Mouse (Mus musculus) gastrocnemius, adult 18-20 months (tissue): ENCODE measurements around the gene Tstd2. TPM values are rescaled to one million over a fixed set of nuclear protein-coding genes. Genes with fewer than 3 reads are reported as not detected.

ENCODE experiments used
- DNase-seq: peaks from one replicate; pipeline ENCODE4 v3.0.0; 2021; ENCODE audit warnings: low spot score
- long read RNA-seq, 2 experiments: library from polyadenylated mRNA; stranded (forward); transcript quantifications; one replicate each; pipeline ENCODE4 v2.0.0; 2021
- total RNA-seq, 2 experiments: library from RNA; stranded (reverse); gene quantifications; 2 replicates each; pipeline ENCODE4 v1.2.3; 2021

Gene Tstd2
- 10 to 100 TPM in 1 of 2 experiments, 1 to 10 TPM in 1; 9.6 to 10.2 TPM for total RNA-seq
- long read RNA-seq, experiment 1, transcript Tstd2-202 (10 exons, 3,726 nt): major isoform, 18 of 27 reads
- long read RNA-seq, experiment 1, partial matches to known transcripts: 0 of 27 reads
- long read RNA-seq, experiment 1, other reads (novel, unspliced or antisense): 8 of 27 reads
- long read RNA-seq, experiment 2, transcript Tstd2-202 (10 exons, 3,726 nt): major isoform, 5 of 14 reads
- long read RNA-seq, experiment 2, partial matches to known transcripts: 0 of 14 reads
- long read RNA-seq, experiment 2, other reads (novel, unspliced or antisense): 6 of 14 reads

DNA sequence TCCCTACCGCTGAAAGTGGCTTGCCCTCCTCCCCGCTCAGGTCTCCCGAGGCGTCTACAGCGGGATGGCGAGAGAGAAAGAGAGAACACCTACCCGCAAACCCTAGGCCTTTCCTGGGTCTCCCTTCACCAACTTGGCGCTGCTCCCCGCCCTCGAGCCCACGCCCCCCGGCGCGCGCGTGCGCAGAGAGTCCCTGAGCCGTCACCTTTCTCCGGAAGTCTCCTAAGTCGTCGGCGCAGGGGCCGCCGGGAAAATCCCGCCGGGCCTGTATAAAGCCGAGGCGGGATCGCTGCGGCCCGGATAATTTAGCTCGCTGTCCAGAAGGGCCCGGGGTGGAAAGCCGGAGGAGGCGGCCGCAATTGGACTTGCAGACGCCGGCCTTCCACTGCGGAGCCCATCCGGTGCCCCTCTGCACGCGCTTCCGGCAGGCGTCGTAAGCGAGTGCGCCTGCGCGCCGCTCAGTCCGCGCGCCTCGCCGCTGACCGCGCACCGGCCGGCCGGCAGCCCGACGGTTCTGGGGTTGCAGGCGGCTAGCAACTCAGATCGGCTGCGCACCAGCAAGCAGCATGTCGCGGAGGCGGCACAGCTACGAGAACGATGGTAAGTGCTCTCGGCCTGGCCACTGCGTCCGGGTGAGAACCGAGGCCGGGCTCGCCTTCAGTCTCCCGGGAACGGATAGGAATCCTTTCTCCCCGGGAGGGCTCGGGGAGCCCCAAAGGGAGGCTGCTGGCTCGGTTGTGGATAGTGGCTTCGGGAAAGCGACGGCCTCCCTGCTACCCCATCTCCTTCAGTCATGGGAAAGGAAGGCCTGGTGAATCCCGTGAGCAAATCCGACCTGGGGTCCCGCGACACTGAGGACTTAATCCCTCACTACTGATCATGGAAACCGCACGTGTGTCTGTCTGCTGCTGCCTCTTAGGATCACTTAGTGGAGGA is at the start of gene Tstd2, which contains the start of gene Ncbp1:
Tstd2 (minus strand) TSS at position 408 of the 936 bp plus-strand sequence.
Ncbp1 (plus strand) TSS at position 327 of the 936 bp plus-strand sequence.
- DNase-seq: peak; percentile 92

DNA sequence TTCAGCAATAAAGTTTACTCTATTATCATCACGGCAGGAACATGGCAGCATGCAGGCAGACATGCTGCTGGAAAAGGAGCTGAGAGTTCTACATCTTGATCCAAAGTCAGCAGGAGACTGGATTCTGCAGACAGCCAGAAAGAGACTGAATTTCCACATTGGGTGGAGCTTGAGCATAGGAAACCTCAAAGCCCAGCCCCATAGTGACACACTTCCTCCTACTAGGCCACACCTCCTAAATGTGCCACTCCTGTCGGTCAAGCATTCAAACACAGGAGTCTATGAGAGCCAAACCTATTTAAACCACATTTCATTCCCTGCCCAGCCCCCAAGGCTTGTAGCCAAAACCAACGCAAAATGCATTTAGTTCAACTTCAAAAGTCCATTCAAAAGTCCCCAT is 48.0 kb upstream of the Tstd2 start:
- DNase-seq: no peak

DNA sequence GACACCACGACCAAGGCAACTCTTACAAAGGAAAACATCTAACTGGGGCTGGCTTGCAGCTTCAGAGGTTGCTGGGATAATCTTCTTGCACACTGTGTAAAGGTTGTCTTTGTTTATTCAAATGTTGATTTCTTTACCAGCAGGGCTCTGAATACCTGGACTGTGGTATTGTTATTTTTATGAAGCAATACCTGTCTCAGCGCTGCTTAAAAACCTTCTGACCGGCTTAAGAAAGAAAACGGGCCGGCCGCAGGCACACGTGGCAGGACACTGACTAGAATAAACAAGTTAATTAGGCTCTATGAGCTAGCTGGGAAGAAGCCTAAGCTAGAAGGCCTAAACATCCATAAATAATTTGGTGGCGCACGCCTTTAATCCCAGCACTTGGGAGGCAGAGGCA is 47.4 kb upstream of the Tstd2 start:
- DNase-seq: no peak

DNA sequence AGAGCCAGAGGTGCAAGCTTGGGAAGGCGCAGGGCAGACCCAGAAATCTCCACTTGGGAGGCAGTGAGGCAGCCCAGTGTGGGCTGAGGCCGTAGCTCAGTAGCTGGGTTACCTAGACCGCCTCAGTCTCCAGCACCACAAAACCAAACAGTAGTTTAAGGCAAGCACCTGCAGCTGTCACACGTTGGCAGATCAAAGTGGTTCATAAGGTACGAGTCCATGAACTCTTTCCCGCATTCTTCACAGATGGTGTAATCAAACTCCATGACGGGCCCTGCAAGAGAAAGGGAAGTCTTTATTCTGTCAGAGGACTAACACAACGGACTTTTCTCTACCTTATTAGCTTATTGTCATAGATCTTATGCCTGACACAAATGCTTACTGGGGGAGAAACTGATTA is 46.9 kb upstream of the Tstd2 start:
- DNase-seq: no peak

DNA sequence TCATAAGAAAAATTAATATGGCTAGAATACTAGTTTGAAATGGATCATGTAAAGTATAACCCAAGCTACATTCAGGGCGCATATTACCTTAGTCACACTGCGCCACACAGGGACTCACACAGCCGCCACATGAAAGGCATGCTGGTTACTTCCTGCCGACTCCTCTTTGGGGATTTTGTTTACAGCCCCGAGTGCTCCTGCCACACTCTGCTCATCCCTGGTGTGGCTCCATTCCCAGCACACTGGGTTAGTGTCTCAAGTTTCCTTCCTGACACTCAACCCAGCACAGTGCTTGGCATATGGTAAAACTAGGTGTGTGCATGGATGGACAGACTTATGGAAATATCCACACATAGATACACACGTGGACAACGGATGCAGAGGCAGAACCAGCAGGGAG is 43.7 kb upstream of the Tstd2 start:
- DNase-seq: peak; percentile 67

DNA sequence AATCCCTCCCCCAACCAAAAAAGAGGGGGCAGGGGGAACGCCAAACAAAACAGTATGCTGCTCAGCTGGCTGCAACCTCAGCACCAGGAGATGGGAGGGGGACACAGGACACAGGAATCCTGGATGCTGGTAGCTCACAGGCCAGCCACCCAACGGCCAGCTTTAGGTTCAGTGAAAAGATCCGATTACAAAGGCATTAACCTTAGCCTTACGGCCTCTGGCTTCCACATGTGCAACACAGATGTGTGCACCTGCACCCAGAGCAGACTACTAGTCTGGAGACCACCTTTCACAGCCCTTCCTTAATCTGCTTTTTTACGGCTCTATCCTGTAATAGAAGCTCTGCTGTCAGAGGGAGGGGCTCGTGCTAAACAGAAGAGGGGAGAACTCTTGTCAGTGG is 42.7 kb upstream of the Tstd2 start:
- DNase-seq: no peak

DNA sequence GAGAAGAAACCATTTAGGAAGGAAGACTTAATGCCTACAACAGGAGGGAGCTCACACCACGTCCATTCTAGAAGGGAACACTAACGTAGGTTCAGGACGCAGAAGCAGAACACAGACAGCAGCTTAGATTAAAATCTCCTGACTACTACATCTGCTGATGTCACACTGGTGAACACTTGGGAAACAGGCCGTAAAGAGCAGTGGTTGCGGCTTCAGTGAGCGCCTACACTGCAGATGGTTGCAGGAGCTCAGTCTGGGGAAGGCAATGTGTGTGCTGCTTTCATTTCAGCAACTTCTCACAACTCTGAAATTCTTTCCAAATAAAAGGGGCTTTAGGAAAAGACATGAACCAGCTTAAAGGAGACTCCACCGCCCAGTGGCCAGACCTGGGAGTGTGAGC is 39.0 kb upstream of the Tstd2 start:
- no peak for DNase-seq

DNA sequence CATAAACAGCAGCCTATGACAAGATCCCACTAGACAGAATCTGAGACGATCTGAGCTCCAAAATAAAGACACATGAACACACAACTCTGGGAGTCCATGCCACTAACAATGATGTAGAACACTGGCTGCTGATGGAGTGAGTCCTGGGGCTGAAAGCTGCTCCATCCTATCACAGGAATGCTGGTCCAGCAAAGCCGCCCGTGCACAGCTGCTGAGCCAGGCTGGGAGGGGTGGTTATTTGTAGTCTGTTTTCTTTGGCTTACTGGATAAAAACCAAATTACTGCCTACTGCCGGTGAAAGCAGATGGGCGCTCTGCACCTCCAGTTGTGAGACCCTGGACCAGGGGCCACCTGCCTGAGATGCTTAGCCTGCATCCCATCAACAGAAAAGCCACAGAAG is 38.5 kb upstream of the Tstd2 start:
- DNase-seq: no peak

DNA sequence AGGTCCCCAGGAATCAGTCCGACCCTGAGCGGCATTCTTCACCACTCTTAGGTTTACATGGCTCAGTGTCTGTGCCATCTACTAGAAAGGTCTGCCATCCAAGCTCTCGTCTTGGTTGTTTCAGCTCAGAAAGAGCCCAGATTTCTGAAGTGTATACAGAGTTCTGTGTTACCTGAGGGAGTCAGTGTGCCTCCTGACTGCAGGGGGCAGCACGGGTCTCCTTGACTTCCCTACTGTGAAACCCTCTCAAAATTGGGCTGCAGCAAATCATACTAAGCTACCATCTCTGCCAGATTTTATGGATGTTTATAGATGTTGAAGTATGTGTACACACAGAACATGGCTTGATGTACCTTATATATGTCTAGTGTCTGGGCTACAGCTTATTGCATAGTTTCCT is 37.8 kb upstream of the Tstd2 start:
- no peak for DNase-seq

DNA sequence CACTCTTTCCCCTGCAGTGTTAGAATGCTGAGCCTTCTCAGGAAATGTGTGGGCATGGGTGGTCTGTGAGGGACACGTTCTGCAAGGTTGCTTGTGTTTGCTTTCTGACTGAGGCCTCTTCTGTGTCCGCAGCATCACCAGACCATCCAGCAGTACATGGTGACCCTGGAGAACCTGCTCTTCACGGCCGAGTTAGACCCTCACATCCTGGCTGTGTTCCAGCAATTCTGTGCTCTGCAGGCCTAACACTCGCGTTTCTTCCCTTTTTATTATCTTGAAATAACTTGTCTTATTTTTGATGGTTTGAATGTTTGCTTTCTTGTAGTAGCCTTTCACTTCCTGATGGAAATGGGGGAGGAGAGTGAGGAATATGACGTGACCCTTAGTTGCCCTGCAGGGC is 33.3 kb upstream of the Tstd2 start:
- DNase-seq: no peak

DNA sequence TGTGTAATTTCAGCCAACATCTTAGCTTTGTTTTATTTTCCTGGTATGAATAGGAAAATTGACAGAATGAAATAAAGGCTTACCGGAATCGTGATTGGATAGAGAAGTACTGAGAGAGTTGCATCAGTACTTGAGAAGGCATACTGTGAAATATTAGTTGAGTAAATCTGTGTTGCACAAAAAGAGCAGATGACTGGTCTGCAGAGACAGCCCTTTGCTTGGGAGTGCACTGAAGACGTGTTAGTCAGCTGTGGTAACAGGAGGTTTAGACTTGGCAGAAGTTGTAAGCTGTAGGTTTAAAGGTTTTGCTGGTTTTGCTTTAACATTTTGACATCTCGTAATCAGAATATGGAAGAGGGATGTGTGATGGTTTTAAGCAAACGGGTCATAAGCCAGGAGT is 27.3 kb upstream of the Tstd2 start:
- DNase-seq: no peak

DNA sequence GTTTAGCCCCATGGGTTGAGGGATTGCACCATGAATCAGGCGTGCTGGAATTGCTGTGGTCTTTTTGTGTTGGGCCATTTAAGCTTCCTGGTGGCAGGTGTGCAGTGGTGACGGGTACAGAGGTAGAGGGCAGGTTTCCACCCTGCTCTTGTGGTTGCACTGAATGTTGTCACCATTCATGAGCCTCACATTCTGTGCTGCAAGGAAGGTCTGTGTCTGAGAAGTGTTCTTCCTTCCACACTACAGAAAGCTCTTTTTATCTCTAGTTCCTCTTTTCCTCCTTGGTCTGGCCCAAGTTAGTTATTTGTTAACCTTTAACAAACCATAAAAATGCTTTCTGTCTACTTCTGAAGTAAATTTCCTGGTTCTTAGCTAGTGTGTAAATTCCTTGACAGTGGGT is 25.5 kb upstream of the Tstd2 start:
- no peak for DNase-seq

DNA sequence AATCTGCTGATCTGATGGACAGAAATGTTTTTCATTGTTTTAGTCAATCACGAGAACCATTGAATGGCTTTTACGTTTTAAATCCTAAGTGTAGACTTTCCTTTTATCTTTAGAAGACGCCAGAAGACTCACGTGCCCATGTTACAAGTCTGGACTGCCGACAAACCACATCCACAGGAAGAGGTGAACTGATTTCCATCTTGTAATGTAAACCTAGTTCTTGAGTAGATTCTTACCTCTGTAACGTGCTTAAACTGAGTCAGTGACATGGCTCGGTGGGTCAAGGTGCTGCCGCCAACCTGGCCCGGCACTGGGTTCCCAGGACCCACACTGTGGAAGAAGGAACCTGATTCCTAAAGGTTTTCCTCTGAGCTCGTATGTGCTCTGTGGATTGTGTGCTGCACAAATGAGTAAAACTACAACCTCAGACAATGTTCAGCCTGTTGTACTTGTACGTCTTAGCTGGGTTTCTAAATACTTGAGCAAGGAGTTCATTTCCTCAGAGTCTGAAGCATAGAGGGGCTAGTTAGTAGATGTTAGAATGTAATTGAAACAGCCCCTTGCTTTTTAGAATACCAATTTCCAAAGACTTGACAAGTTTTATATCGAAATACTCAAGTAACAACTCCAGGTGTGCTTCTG is 13.5 kb upstream of the Tstd2 start:
- no peak for DNase-seq

DNA sequence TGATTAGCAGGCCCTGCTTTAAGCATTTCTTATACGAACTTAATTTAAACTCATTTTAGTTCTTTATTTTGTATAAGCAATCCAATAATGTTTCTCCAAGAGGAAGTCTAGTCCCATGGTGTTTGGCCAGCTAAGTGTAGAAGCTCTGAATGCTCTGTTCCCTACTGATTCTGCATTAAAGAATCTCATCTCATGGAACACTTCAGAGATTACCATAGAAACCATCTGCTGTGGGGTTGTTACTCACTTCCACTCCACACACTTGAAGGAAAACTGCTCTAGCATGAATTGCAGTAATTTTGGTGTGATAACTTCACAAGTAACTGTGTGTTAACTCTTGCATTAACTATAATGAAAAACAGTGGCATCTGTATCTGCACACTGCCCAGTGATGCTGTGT is 8.4 kb upstream of the Tstd2 start:
- no peak for DNase-seq

DNA sequence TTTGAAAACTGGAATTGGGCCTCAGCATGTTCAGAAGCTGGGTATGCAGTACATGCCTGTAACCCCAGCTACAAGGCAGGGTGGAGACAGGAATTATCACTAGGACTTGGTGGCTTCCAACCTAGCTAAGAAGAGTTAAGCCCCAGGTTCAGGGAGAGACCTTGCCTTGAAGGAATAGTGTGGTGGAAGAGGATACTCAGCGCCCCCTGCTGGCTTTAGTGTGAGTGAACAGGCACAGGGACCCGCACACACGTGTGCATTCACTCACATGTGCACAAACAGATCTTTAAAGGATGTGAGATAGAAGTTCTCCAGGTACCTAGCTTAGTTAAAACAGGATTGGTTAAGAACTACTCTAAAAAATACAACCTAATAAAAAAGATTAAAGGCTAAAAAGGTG is 5.8 kb upstream of the Tstd2 start:
- no peak for DNase-seq

DNA sequence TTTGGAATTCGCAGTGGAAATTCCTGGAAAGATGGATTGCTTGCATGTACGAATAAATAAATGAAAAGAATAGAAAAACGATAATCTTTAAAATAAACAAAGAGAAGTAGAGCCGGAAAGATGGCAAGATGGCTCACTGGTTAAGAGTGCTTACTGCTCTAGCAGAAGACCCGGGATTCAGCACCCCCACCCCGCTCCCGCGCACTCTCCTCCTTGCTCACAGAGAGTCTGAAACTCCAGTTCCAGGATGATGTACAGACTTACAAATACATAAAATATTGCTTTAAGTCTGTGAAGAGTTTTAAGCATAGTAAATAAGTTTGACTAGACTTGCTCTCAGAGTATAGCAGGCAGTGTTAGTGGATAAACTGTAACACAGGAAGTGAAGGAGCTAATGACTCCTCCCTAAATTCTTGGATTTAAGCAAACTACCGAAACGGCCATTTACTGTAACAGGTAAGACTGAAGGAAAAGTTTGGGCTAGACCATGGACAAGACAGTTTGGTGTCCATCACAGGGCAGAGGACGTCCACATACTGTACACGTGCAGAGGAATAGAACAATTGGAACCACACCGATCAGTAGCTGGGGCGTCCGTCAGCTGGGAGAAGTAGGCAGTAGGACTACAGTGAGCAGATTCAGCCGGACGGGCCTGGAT is 736 bp downstream of the Tstd2 start:
- no peak for DNase-seq

DNA sequence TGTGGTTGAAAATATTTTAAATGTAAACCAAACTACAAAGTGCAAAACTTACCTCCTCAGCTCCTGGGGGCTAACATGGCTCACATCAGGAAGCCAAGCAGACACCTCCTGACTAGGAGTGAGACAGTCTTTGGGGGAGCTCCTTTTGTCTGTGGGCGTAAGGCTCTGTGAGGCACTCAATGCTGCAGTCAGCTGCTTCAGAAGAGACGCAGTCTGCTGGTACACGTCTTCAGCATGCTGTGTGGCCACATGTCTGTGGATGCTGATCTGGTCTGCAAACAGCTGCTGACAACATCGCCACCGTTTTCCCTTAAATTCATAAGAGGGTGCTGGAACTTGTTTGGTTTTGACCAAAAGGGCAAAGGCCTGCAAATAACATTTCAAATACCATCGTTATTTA is 6.7 kb downstream of the Tstd2 start:
- no peak for DNase-seq

DNA sequence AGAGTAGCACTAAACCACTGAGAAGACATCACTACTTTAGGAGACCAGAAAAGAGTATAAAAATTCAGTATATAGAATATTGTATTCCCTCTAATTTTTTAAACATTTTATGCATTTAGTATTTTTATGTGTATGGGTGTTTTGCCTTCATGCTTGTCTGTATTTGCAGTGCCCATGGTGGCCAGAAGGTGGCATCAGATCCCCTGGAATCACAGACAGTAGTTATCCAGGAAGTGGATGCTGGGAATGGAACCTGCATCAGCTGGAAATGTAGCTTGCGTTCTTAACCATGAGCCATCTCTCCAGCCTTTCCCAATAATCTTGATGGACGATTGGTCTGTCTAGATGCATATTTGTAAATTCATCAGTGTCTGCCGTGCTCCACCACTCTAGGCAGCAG is 8.3 kb downstream of the Tstd2 start:
- DNase-seq: peak; percentile 51

DNA sequence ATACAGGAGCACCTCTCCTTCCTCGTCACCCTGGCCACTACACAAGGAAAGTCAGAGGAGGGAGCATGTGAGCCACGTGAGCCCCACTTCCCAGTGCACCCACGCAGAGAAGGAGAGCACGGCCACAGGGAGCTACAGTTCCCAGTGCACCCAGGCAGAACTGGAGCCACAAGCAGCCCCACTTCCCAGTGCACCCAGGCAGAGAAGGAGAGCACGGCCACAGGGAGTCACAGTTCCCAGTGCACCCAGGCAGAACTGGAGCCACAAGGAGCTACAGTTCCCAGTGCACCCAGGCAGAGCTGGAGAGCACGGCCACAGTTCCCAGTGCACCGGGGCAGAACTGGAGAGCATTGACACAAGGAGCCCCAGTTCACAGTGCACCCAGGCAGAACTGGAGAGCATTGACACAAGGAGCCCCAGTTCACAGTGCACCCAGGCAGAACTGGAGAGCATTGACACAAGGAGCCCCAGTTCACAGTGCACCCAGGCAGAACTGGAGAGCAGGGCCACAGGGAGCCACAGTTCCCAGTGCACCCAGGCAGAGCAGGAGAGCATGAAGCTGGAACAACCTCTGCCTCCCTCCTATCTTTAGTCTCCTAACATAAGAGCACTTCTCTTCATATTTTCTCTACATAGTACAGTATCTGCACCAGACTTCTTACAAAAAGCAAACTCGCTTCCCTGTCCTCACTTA is 9.0 kb downstream of the Tstd2 start:
- DNase-seq: no peak

DNA sequence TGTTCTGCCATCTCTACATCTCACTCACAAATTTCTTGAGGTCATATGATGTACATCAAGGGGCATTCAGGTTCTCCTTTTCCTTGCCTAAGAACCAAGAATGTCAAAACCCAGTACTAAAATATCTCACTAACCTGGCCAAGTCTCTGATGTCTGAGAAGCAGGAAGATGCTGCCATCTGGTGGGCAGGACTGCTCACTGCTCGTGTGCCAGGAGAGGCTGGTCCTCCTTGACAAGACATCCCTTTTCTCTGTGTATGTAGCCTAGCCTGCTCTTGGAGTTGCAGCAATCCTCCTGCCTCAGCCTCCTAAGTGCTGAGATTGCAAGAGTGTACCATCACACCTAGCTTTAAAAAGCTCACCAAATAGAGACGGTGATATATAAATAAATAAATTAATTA is 12.0 kb downstream of the Tstd2 start:
- peak; percentile 70 for DNase-seq

DNA sequence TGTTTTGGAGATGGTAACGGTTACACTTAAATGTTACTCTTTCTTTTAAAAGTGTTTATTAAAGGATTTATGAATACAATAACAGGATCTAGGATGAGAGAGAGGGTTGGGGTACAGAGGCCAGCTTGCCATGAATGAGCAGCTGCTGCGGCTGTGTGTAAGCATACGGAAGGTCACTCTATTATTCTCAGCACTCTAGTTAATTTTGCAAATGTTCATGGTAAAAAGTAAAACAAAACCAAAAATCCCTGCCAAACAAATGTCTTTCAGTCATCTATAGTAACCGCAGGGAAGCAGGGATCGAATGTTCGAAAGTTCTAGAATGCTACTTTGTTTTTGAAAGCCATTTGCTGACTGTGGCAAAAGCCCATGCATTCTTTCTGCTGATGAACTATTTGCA is 15.1 kb downstream of the Tstd2 start:
- DNase-seq: no peak
